Mouse (Mus musculus) E14TG2a.4 (cell line): ENCODE measurements around the gene Fam126a.

Experiments
- H3K27me3 ChIP-seq: 2 replicates; pipeline ENCODE4 v1.6.1; 2014; ENCODE audit warnings: low read length, control low read depth; ENCODE audit not compliant: insufficient read depth
- H3K36me3 ChIP-seq: 2 replicates; pipeline ENCODE4 v1.6.1; 2014; ENCODE audit warnings: low read length, control low read depth; ENCODE audit not compliant: insufficient read depth
- H3K4me1 ChIP-seq: replicated peaks from 2 replicates; pipeline ENCODE4 v1.6.1; 2014; ENCODE audit warnings: low read depth, low read length, control low read depth
- H3K4me3 ChIP-seq: replicated peaks from 2 replicates; pipeline ENCODE4 v1.5.1; 2014; ENCODE audit warnings: mild to moderate bottlenecking, low read length
- H3K9me3 ChIP-seq: 2 replicates; pipeline ENCODE4 v1.6.1; 2014; ENCODE audit warnings: low read length, control low read depth
- CTCF ChIP-seq: conservative IDR thresholded peaks from 2 replicates; pipeline ENCODE4 v1.5.1; 2014; ENCODE audit warnings: low read length
- NANOG ChIP-seq: IDR thresholded peaks from 2 replicates; pipeline ENCODE4 v1.6.1; 2014; ENCODE audit warnings: borderline replicate concordance, low read length, mixed read lengths
- POU5F1 ChIP-seq: IDR thresholded peaks from 2 replicates; pipeline ENCODE4 v1.6.1; 2014; ENCODE audit warnings: low read length, borderline replicate concordance

Gene Fam126a

DNA sequence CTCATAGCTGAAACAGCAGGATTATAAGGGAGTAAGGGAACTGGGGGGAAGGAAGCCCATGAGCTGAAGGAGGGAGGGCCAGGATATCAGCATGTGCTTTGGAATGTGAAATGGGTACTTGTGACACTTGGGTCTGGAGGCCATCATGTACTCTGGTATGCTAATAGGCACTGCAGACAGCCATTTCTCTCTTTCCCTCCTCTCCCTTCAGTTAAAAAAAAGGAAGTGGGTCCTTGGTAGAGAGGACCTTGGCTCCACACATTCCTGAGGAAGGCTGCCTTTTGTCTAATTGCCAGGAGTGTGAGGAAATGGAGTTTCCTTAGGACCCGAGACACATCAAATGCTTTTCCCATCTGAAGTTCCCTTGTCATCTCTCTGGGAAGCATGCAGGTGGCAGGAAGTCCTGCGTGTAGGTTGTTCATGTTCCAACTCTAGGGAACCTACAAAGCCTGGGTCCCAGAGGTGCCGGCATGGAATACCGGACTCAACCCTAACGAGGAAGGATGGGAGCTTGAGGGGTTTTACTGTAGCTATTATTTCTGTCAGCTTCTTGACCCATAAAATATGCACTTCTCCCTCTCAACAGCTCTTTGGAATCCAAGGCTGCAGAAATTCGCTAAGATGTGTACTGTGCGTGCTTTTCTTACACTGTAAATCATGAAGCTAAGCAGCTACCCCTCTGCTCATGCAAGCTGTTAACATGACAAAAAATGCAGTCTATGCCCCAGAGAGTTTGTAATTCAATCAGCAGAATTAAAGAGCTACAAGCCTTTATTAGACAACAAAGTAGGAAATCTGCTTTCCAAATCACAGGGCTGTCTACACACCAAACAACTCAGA, 110.4 kb downstream of the Fam126a start:
- Histone ChIP-seq H3K27me3 (no peaks in the 10 kb centered on the region), H3K4me3 (no peak overlapping the region), H3K4me1 (peaks cover 51% of the 10 kb centered on the region), H3K36me3 (no peaks in the 10 kb centered on the region), H3K9me3 (no peaks in the 10 kb centered on the region)
- TF ChIP-seq CTCF: no peak
- TF ChIP-seq NANOG: peak; percentile 63; the same call in 1 of the 2 replicates

DNA sequence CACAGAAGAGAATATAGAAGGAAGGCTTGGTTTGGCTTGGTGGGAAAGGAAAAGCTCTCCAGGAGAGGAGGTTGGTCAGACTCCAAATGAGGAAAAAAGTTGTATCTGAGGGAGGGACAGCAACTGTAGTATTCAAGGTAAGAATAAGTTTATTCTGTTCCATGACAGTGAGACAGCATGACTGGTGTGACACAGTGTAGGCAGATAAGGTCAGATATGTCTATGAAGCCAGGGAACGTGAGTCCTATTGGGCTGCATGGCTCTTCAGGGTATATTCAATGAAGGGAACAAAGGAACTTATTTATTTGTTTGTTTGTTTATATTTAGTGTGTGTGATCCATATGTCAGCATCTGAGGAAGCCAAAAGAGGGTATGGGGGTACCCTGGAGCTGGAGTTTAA, 113.2 kb downstream of the Fam126a start:
- no peak overlapping the region for H3K4me3 ChIP-seq
- TF ChIP-seq CTCF (no peak), NANOG (no peak), POU5F1 (no peak)
- no peaks in the 10 kb centered on the region for H3K27me3 ChIP-seq
- peaks cover 63% of the 10 kb centered on the region for H3K4me1 ChIP-seq
- H3K36me3 ChIP-seq: 0 out of 2 replicates have a peak, but pooled peaks cover 5% of the 10 kb centered on the region
- peaks cover 11% of the 10 kb centered on the region for H3K9me3 ChIP-seq

DNA sequence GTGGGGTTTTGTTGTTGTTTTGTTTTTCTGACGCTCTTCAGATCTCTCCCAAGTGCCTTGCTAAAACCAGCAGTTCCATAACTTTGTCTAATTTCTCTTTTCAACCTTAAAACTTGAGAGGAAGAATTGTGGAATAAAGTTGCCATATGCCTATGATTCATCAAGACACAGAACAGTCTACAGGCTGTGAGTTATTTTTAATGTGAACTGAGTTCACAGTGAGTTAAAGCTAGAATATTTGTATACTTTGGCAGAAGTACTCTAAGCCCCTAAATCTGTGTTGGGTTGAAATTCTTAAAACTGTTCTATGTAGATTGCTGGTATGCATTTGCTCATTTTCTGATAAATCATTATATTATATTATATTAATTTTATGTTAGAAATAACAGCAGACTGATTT, 118.9 kb downstream of the Fam126a start:
- TF ChIP-seq POU5F1 (no peak), NANOG (no peak), CTCF (no peak)
- peaks cover 53% of the 10 kb centered on the region for H3K9me3 ChIP-seq
- peaks cover 30% of the 10 kb centered on the region for H3K4me1 ChIP-seq

DNA sequence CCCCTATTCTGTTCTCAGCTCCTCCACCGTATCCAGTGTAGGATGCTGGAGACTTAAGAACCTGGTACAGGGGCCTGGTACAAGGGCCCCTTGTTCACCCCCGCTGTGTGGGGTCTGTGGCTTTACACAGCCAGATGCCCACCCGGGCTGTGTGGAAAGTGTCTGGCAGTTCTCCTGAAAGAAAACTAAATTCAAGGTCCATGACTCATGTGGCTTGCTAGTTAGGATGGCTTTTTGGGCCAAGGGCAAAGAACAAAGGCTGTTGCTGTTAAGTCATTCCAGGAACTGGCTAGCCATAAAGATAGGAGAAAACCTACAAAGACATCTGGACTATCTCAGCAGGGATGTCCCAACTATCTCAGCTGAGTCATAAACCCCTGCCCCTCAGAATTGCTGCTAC, 121.2 kb downstream of the Fam126a start:
- Histone ChIP-seq H3K4me1 (peaks cover 15% of the 10 kb centered on the region), H3K4me3 (no peak overlapping the region), H3K27me3 (no peaks in the 10 kb centered on the region), H3K9me3 (peaks cover 53% of the 10 kb centered on the region), H3K36me3 (0 out of 2 replicates have a peak, but pooled peaks cover 5% of the 10 kb centered on the region)
- TF ChIP-seq CTCF (no peak), NANOG (no peak), POU5F1 (no peak)

More for the DNA sequence above, 118.9 kb downstream of the Fam126a start:
- Histone ChIP-seq H3K27me3 (no peaks in the 10 kb centered on the region), H3K4me3 (no peak overlapping the region), H3K36me3 (0 out of 2 replicates have a peak, but pooled peaks cover 5% of the 10 kb centered on the region)

DNA sequence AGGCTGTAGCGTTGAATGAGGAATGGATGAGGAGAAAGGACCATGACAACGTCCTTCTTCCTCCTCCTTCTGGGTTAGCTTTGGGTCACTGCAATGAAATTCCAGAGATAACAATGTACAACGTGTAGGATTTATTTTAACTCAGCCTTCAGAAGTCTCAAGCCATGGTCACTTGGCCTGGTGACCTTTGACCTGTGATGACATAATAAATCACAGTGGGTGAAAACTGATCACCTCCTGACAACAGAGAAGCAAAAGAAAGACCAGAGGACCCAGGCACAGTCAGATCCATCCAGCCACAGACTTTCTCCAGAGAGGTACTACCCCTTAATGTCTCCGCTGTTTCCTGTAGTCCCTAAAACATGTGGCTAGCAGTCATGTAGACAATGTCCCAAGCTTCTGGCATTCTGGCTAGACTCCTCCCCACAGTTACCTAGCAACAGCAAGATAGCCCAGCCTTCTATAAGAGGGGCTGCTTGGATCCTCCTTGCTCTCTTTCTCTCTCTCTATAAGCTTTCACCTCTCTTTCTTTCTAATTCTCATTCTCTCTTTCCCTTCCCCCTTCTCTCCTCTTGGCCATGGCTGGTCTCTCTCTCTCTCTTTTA, 121.9 kb downstream of the Fam126a start:
- TF ChIP-seq POU5F1: no peak
- TF ChIP-seq NANOG: no peak
- TF ChIP-seq CTCF: no peak
- peaks cover 8% of the 10 kb centered on the region for H3K4me1 ChIP-seq
- 0 out of 2 replicates have a peak, but pooled peaks cover 5% of the 10 kb centered on the region for H3K36me3 ChIP-seq
- peaks cover 53% of the 10 kb centered on the region for H3K9me3 ChIP-seq
- no peaks in the 10 kb centered on the region for H3K27me3 ChIP-seq
- H3K4me3 ChIP-seq: no peak overlapping the region

DNA sequence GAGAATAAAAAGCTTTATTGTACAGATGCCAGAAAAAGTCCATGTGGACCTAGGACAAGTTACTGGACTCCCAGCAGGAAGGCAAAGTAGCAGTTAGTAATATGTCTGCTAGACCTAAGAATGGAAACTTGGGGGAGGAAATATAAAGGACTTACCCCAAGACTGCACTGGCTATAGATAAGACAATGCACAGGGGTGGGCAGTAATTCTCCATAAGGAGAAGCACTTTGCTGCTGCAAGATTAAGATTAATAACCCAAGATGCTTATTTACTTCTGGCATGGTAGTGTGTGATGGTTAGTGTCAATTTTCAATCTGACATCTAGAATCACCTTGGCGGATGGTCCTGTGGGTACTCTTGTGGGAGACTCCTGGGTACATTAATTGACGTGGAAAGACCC, 128.3 kb downstream of the Fam126a start:
- TF ChIP-seq CTCF (no peak), POU5F1 (no peak), NANOG (no peak)
- Histone ChIP-seq H3K27me3 (no peaks in the 10 kb centered on the region), H3K4me1 (no peaks in the 10 kb centered on the region), H3K36me3 (no peaks in the 10 kb centered on the region), H3K9me3 (peaks cover 4% of the 10 kb centered on the region; the same call in 1 of the 2 replicates), H3K4me3 (no peak overlapping the region)

DNA sequence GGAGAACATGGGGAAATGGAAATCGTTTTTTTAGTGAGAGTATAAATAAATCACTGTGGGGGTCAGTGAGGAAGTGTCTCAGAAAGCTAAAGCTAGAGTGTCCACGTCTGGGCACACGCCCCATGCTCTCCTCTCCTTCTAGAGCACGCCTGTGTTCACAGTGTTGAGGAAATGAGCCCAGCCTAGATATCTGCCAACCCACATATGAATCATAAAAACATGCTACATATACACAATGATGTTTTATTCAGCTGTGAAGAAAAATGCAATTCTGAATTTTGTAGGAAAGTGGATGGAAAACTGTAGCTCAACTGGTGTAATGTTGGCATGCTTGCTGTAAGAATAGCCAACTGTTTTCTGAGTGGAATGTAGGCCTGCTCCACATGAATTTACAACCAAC, 130.3 kb downstream of the Fam126a start:
- no peak overlapping the region for H3K4me3 ChIP-seq
- H3K27me3 ChIP-seq: no peaks in the 10 kb centered on the region
- H3K36me3 ChIP-seq: no peaks in the 10 kb centered on the region
- TF ChIP-seq NANOG: no peak
- no peaks in the 10 kb centered on the region for H3K4me1 ChIP-seq
- H3K9me3 ChIP-seq: peaks cover 4% of the 10 kb centered on the region; the same call in 1 of the 2 replicates

DNA sequence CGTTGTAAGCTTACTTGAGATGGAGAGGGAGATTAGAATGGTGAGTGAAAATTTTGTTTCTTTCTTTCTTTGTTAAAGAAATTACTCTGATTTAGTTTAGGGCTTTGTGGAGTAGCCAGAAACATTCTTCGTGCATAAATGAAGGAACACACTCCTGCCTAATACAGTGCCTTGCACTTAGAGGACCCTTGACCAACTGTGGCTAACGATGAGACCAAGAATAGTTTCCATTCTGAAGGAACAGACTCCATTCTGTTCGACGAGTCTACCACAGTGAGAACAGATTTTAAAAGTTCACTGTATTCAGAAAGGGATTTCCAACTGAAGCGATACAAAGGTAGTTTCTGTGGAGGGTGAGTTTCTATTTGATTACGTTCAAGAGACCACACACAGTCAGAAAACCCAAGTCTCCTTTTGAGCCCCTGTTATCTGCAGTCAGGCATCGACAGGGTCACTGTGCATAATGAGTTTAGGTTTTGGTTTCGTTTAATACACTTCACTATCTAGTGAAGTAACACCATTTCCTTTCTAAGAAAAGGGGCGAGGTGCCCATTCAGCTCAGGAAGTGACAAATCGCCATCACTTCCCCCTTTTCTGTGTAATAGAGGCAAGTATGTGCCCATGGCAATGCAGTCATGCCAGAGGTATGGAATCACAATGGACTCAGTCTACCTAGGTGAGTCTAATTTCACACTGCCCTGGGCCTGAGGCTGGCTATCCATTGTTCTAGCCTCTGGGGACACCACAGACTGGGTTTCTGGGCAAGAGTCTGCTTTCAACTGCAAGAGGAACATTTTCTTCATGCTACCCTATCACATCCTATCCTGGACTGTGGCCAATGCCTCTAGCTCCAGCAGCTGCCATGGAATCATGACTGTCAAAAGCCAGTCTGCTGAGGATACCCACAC, 136.4 kb downstream of the Fam126a start:
- H3K9me3 ChIP-seq: no peaks in the 10 kb centered on the region
- TF ChIP-seq POU5F1 (no peak), CTCF (no peak), NANOG (no peak)

More for the DNA sequence above, 136.4 kb downstream of the Fam126a start:
- Histone ChIP-seq H3K4me1 (peaks cover 26% of the 10 kb centered on the region), H3K4me3 (no peak overlapping the region), H3K27me3 (0 out of 2 replicates have a peak, but pooled peaks cover 2% of the 10 kb centered on the region), H3K36me3 (no peaks in the 10 kb centered on the region)
